Mouse (Mus musculus): ENCODE results near the gene Fhl2.
"Not testable (repeated sequence)": the region's sequence is repeated elsewhere in the genome, so short reads cannot be mapped to it uniquely, and the experiment has no call there.

The Fhl2 gene

DNA sequence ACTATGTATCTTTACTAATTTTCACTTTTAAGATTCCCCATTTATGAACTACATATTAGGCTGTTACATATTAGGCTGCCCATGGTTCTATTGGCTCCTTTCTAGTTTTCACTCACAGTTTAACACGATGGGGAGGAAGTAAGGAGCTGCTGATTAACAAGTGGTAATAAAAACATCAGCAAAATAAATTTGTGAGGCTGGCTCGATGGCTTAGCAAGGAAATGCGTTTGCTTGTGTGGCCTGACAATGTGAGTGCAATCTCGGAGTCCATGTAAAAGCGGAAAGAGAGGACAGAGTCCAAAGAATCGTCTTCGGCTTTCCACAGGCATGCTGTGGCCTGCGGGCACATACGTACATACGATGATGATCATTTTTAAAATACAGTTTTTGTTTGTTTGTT is 4.3 kb downstream of the Fhl2 start:
- no peak for DNase-seq (ENCODE audit: low spot score in 2 of 2)

DNA sequence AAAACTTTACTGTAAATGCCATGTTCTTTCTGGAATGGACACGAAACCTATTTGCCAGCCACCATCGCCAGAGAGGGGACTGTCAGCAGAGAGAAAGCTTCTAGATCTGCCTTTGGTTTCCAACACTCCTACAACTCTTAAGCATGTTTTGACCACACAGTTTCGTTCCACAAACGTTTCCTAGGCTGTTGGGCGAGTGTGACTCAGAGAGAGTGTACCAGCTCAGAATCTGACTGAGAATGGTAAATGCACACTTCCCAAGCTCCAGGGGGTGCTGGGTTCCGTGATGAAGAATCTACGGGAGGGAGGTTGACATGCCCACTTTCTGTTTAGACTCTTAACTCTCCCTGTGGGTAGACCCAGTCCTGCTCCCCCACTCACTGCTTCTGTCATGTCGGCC is 5.7 kb downstream of the Fhl2 start:
- peak in 1 of 2 experiments; percentile 49 for DNase-seq (ENCODE audit: low spot score in 2 of 2)

DNA sequence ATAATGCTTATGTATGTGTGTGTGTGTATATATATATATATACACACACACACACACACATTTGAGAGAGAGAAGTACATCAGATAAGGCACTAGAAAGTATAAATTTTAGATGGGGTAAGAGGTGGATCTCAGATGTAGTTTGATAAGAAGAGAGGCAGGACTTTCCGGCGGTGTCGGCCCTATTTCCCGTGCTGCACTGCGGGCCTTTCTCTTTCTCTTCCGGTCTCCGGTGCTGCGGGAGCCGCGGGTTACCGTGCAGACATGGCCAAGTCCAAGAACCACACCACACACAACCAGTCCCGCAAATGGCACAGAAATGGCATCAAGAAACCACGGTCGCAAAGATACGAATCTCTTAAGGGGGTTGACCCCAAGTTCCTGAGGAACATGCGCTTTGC is 7.9 kb downstream of the Fhl2 start:
- DNase-seq (ENCODE audit: low spot score in 2 of 2), result not testable (repeated sequence)

GRCm38 (mm10) chr1:43186334-43186733 is 10.4 kb downstream of the Fhl2 start:
- DNase-seq (ENCODE audit: low spot score in 2 of 2), result no peak

DNA sequence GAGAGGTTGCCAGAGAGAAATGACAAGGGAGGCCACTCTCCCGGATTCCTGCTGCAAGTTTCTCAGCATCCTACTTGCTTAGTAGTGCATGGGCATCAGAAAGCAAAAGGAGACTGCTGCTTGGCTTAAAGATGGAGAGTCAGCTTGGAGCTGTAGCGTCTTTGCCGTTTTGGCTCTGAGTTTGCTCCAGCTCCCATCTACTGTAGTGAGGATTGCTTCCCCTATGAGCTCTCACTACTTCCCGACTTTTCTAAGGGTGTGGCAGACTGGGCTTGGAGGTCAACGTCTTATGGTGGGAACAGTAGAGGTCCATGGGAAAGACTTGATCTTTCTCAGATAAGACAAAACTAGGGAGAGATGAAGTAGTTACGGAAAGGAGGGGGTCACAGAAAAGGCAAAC is 15.9 kb downstream of the Fhl2 start:
- DNase-seq (ENCODE audit: low spot score in 2 of 2), result no peak

DNA sequence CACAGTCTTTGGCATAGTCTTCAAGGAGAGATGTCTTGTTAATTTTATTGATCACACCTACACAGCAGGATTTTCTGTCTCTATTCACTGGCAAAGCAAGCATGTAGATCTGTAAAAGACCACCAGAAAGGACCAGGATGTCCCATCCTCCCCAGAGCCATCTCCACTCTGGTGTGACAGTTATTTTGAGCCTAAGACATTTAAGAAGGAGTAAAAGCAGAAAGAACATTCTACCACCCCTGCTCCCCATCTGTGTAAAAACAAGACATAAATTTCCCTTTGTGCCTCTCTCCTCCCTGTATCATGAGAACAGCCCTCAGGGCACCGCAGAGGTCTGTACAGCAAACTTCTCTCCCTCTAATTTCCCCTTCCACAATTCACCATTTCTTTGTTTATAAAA is 18.0 kb downstream of the Fhl2 start:
- peak in 1 of 2 experiments; percentile 67 for DNase-seq (ENCODE audit: low spot score in 2 of 2)

GRCm38 (mm10) chr1:43178378-43178777 is 18.4 kb downstream of the Fhl2 start:
- DNase-seq (ENCODE audit: low spot score in 2 of 2), result peak; percentile 23 to 67

DNA sequence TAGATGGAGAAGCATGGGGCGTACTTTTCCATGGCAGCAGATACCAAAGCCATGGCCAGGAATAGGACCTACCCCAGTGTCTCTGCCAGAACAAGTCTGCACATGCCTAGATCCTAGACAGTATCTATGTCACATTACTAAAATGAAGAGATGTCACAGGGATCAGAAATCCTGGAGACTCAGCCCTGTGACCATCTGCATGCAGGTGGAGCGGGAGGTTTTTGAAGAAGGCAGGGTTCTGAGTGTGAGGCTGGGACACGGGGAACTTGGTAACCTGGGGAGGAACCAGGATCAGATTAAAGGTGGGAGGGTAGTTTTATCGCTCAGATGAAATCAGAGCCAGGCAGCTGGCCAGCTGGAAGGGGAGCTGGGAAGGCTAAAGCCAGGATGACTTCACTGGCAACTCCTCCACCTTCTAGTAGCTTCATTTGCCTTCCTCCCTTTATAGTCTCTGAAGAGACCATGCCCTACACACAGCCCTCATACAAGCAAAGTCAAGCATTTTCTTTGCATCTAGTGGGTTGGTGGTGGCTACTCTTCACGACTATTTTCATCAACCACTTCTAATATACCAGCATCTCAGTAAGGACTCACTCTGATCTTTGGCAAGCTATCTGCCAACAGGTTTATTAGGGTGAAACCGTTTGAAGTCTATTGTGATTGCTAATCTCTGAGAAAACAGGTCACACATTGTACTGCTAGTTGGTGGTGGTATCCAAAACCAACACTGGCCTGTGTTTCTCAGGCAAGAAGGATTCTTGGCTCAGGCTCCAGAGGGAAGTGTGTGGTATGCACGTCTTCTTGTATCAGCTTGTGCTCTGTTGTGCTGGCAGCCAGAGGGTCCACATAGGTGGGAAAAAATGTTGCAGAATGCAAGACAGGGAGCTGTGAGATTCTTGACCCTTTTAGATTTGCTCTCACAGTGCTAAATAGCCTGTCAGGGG is 23.2 kb downstream of the Fhl2 start:
- no peak for DNase-seq (ENCODE audit: low spot score in 2 of 2)

DNA sequence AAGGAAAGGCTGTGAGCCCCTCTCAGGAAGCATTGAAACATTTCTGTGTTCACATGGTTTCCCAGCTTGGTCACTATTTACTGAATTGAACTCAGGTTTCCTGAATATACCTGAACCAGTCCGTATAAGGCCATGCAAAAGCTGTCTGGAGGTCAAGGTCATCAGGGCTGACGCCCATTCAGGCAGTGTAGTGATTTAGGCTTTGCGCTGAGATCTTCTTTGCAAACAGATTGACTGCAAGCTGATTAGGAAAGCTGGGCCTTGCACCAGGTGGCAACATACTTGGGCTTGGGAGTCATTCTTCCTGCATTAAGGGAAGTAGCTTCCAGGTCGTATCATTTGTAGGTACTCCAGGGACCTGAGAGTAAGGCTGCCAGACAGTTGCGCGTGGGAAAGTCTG is 25.0 kb downstream of the Fhl2 start:
- no peak for DNase-seq (ENCODE audit: low spot score in 2 of 2)

DNA sequence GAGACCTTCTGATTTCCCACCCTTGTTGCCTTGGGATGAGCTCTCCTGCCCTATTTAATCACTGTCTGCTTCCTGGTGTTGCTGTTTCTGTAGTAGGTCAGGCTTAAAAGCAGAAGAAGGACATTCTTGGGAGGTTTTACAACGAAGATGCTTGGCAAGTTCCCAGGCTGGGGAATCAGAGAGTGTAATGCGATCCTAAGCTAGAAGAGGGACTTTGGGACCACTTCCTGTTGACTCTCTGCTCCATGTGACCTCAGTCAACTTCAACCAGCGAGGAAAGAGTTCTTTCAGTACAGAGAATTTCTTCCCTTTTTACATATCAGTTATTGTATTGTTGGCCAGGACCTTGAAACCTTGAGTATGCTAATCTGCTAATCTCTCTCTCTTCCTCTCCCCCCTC is 25.7 kb downstream of the Fhl2 start:
- no peak for DNase-seq (ENCODE audit: low spot score in 2 of 2)

GRCm38 (mm10) chr1:43169661-43170060 is 27.1 kb downstream of the Fhl2 start:
- no peak for DNase-seq (ENCODE audit: low spot score in 2 of 2)

DNA sequence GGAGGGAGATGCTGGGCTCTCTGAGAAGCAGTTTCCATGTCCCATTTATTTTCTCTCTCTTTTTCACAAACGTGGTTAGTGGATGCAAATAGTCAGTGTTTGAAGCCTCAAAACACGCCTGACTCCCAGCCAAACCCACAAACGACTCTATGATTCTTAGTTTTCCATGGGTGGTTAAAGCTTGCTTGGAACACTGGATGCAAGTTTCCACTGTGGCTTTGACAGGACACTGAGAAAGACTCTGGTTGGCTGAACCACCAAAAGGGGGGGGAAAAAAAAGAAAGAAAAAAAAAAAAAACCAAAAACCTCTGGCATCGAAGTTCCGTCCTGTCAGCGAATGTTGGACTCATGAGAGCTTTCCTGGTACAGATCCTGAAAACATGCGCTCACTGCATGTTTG is 27.6 kb downstream of the Fhl2 start:
- no peak for DNase-seq (ENCODE audit: low spot score in 2 of 2)

DNA sequence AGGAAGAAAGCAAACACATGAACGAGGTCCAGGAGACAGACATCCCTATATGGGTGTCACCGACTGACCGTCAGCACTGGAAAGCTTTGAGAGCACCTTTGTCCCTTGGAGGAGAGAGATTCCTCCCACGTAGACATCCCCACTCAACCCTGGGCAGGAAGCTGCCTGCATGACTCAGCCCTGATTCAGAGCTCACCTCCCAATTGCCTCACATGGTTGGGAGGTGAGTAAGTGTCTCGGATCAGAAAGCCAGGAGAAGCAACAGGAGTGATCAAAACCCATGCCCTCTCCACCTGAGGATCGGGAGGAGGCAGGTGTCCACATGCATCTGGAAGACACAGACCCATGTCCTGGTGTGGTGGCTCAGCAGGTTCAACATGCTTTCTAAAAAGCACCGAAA is 28.2 kb downstream of the Fhl2 start:
- DNase-seq (ENCODE audit: low spot score in 2 of 2), result peak in 1 of 2 experiments; percentile 36

- no peak for DNase-seq (ENCODE audit: low spot score in 2 of 2)
Observed at GRCm38 (mm10) chr1:43168026-43168425, 28.8 kb downstream of the Fhl2 start.

GRCm38 (mm10) chr1:43164582-43164981 is 32.2 kb downstream of the Fhl2 start:
- no peak for DNase-seq (ENCODE audit: low spot score in 2 of 2)

DNA sequence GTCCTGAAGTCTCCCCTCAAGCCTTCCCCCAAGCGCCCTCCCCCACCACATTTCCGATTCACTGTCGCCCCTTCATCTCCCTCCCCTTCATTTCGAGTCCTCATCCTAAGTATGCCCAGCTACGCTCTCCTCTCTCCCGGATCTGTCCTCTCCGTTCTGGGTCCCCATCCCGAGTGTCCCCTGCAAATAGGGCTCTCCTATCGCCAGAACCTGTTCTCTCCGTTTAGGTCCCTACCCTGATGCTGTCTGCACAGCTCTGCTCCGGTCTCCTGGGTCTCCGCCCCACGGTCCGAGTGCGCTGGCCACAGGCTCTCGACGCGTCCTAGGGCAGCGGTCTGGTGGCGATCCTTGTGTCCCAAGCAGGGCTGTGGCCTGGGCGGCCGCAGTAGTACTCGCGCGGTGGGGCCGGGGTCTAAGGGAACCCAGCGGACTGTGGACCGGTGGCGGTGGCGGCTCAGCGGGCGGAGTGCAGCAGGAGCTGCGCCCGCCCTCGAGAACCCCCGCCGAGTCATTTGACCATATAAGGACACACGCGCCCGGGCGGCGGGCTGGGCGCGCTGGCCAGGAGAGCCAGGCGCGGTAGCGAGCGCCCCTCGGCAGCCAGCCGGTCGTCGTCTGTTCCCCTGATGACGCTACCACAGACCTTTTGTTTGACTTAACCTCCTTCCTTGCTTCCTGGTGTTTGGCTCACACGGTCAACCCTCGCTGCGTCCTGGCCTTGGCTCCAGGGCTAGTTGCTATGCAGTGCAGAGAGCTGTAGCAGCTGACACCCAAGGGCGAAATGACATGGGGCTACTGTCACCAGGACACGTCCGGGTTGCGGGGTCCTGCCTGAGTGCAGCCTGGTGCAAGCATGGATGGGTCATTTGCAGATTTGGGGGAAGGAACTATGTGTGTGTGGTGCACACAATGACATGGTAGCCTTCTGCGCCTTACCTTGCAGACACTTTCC is 33.0 kb downstream of the Fhl2 start:
- DNase-seq (ENCODE audit: low spot score in 2 of 2), result peak in 1 of 2 experiments; percentile 76

- no peak for DNase-seq (ENCODE audit: low spot score in 2 of 2)
Observed at GRCm38 (mm10) chr1:43163084-43163466, 33.7 kb downstream of the Fhl2 start.

DNA sequence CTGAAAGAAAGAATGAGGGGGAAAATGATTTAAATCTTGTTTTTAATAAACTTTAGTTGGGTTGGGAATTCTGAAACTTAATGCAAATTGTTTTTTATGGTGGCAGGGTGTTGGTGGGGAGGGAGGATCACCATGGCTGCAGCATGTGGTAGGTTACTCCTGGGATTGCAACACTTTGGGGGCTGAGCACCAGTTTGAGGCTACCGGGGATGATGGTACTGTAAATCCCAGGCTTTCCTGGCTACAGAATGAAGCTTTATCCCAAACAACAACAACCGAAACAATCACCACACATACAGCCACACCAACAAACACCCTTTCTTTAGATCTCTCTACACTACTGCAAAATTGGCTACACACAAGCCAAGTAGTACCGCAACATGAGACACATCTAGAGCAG is 34.4 kb downstream of the Fhl2 start:
- no peak for DNase-seq (ENCODE audit: low spot score in 2 of 2)

DNA sequence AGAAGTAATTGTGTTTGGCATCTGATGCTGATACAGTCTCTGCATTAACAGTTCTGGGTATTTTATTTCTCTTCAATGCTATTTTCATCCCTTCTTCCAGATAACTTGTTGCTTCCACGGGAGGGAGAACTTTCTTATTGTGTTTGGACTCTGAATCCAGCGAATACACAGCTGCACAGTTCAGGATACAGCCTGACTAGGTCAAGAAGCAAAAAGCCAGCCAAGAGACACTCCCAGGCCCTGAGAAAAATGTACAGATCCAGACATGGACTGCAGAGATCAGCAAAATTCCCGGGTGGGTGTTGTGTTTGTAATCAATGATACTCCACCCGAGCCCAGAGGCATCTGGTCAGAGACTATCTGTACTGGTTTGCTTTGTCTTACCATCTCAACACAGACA is 37.4 kb downstream of the Fhl2 start:
- no peak for DNase-seq (ENCODE audit: low spot score in 2 of 2)

- DNase-seq (ENCODE audit: low spot score in 2 of 2), result no peak
Observed at GRCm38 (mm10) chr1:43157907-43158306, 38.9 kb downstream of the Fhl2 start.

DNA sequence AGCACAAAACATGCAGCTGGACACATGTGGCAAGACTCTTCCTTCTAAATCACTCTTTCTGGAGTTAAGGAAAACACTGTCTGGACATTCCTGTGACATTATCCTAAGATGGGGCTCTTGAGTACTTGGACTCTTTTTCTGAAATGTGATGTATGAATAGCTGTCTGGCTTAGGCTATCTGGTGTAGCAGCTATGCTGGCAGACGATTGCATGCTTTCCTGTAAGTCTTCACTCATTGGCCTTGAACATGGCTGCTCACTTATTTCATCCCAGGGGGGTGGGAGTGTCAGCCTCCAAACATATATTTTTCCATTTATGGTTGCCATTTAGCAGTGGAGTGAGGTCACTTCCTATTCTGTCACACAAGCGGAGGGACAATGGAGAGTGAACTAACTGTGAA is 42.3 kb downstream of the Fhl2 start:
- DNase-seq (ENCODE audit: low spot score in 2 of 2), result no peak

DNA sequence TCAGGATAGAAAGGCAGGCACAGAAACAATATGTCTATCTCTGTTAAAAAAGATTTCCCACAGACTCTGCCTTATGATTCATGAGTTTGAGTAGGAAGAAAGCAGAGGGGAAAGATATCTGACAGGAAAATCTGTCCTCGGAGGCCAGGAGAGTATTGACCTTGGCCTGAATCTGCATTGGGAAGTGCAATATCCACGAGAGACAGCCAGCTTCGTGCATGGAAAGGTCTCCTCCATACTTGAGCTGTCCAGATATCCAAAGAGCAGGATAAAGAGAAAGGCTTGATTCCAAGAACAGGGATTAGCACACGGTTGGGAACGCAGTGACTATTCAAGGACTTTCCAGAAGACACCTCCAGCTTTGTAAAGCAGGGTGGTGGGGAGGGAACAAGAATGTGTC is 43.2 kb downstream of the Fhl2 start:
- no peak for DNase-seq (ENCODE audit: low spot score in 2 of 2)

GRCm38 (mm10) chr1:43152626-43153025 is 44.2 kb downstream of the Fhl2 start:
- DNase-seq (ENCODE audit: low spot score in 2 of 2), result no peak
